Mouse (Mus musculus): ENCODE data around the gene Gm10197. TPM values are rescaled to one million over a fixed set of nuclear protein-coding genes. Genes with fewer than 3 reads are reported as not detected.

Gm10197 gene
- not detected in 2 replicates for total RNA-seq (2014; rRNA removed)
- polyA plus RNA-seq (2015; fragmentation: Nextera tagmentation; extraction: Ambion mirVana), result not detected in 2 replicates

GRCm38 (mm10) chr19:53371666-53372065, at the start of gene Gm10197:
TSS of gene Gm10197 (minus strand) at chr19:53371766.
- no peak for TF ChIP-seq CTCF (IDR thresholded peaks at IDR 0.05; ENCODE audit: low read depth)
- 85% methylated on average over 13 of the region's 13 CpGs for WGBS
- ATAC-seq, result no peak

DNA sequence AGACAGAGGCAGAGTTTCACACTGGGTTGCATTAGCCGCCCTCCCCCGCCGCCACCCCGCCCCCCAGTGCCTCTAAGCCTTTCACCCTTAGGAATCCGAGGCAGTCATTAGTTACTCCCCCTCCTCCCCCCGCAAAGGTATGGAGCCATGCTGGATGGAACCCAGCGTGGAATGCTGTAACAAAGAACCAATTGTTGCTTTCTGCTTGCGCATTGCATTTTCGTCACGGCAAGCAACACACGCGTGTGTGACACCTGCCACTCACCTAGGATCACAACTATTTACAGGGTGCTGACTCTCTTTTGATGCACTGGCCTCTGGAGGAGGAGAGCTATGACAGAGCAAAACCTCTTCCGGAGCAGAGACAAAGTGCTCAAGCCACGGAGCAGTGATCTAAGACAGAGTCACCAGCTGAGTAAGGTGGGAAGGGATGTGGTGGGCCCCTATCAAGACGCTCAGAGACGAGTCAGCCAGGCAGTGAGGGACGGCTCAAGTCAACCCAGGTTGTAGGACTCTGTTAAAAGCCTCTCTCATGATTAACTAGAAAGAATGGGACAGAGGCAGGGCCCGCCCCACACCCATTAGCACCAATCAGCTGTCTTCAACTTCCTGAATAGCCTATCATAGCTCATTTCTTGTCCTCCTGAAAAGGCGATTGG, 49.5 kb upstream of the Gm10197 start:
- 2% methylated on average over 19 of the region's 19 CpGs for WGBS
- peak; percentile 80 for DNase-seq (ENCODE audit: low spot score)
- Histone ChIP-seq H3K4me2 (ENCODE audit: low read depth, low read length) (peak overlapping the region; percentile 72), H3K36me3 (ENCODE audit: insufficient read depth, low read length) (no peaks in the 10 kb centered on the region), H3K9ac (replicated peaks; ENCODE audit: low read length) (peak overlapping the region; percentile 14; the same call in 1 of the 2 replicates), H3K9me3 (ENCODE audit: low read length) (no peaks in the 10 kb centered on the region), H3K27me3 (ENCODE audit: insufficient read depth, low read length) (no peaks in the 10 kb centered on the region), H3K27ac (peak overlapping the region; percentile 54; the same call in 1 of the 2 replicates), H3K4me3 (ENCODE audit: low read length) (peak overlapping the region; percentile 33), H3K4me1 (ENCODE audit: insufficient read depth, low read length) (peaks cover 4% of the 10 kb centered on the region; the same call in 1 of the 2 replicates)
- ATAC-seq, result peak; percentile 94
- no peak for TF ChIP-seq CTCF (IDR thresholded peaks at IDR 0.05; ENCODE audit: low read depth)

More at GRCm38 (mm10) chr19:53371666-53372065, at the start of gene Gm10197:
- Histone ChIP-seq H3K4me2 (ENCODE audit: low read depth, low read length) (no peak within 1 kb of the TSS), H3K9me3 (ENCODE audit: low read length) (no peaks in the 10 kb centered on the region), H3K27me3 (ENCODE audit: insufficient read depth, low read length) (no peaks in the 10 kb centered on the region), H3K9ac (replicated peaks; ENCODE audit: low read length) (no peak within 1 kb of the TSS), H3K27ac (no peak within 1 kb of the TSS), H3K4me3 (ENCODE audit: low read length) (no peak within 1 kb of the TSS), H3K36me3 (ENCODE audit: insufficient read depth, low read length) (peaks cover 11% of the 10 kb centered on the region; the same call in 1 of the 2 replicates), H3K4me1 (ENCODE audit: insufficient read depth, low read length) (no peaks in the 10 kb centered on the region)
- no peak for DNase-seq (ENCODE audit: low spot score)

DNA sequence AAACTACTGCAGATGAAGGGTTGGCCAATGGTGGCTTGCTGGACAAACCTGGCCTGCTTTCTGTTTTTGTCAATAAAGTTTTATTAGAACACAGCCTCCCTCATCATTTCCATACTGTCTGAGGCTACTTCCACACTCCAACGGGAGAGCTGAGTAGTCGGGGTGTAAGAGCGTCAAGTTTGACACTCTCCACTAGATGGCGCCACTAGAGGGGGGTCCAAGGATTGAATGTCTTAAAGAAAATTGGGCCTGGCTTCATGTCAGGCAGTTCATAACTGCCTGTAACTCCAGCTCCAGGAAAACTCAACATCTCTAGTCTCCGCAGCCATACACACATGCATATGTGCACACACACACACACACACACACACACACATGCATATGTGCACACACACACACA, 48.3 kb upstream of the Gm10197 start:
- H3K27me3 ChIP-seq (ENCODE audit: insufficient read depth, low read length), result no peaks in the 10 kb centered on the region
- no peak overlapping the region for H3K27ac ChIP-seq
- ATAC-seq (no peak), DNase-seq (ENCODE audit: low spot score) (peak; percentile 76)
- no peak overlapping the region for H3K4me3 ChIP-seq (ENCODE audit: low read length)
- H3K4me2 ChIP-seq (ENCODE audit: low read depth, low read length), result no peak overlapping the region
- H3K9me3 ChIP-seq (ENCODE audit: low read length), result no peaks in the 10 kb centered on the region
- 49% methylated on average over 5 of the region's 5 CpGs for WGBS
- no peaks in the 10 kb centered on the region for H3K36me3 ChIP-seq (ENCODE audit: insufficient read depth, low read length)
- no peak overlapping the region for H3K9ac ChIP-seq (replicated peaks; ENCODE audit: low read length)
- peaks cover 4% of the 10 kb centered on the region; the same call in 1 of the 2 replicates for H3K4me1 ChIP-seq (ENCODE audit: insufficient read depth, low read length)
- TF ChIP-seq CTCF (IDR thresholded peaks at IDR 0.05; ENCODE audit: low read depth), result peak; percentile 73

DNA sequence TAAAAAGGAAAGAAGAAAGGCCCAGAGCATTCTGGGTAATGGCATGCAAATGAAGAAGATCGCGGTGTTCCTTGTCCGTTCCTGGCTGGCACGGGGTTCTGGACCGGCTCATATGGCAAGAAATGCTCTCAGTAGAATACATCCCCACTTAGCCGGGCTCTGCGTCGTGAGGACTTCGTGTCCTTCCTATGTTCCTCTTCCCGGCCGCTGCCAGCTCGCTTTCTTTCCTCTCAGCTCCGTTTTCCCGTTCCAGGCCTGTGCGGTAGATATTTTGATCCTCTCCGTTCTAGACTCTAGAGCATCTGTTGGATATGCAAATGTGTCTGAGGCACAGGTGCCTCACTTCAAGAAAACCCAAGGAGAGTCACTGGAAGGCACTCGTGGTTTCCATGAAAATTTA, 43.6 kb upstream of the Gm10197 start:
- Histone ChIP-seq H3K4me3 (ENCODE audit: low read length) (no peak overlapping the region), H3K27ac (no peak overlapping the region), H3K27me3 (ENCODE audit: insufficient read depth, low read length) (no peaks in the 10 kb centered on the region), H3K4me1 (ENCODE audit: insufficient read depth, low read length) (peaks cover 11% of the 10 kb centered on the region; the same call in 1 of the 2 replicates), H3K36me3 (ENCODE audit: insufficient read depth, low read length) (no peaks in the 10 kb centered on the region), H3K9me3 (ENCODE audit: low read length) (no peaks in the 10 kb centered on the region), H3K4me2 (ENCODE audit: low read depth, low read length) (no peak overlapping the region), H3K9ac (replicated peaks; ENCODE audit: low read length) (no peak overlapping the region)
- 84% methylated on average over 17 of the region's 17 CpGs for WGBS
- no peak for TF ChIP-seq CTCF (IDR thresholded peaks at IDR 0.05; ENCODE audit: low read depth)
- ATAC-seq (no peak), DNase-seq (ENCODE audit: low spot score) (no peak)

DNA sequence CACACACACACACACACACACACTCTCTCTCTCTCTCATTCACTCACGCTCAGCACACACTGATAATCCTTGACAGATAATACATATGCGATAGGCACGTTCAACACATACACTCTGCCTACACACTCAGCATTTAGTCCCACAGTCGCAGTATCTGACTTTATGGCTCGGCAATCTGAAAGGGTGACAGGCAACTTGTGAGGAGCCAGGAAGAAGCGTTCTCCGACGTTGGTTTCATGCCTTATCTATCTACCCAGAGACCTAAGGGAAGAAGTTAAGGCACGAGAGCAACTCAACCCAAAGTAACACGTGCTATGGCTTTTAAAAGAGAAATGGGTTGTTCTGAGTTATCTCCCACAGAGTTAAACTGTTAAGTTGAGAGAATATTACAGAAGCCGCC, 43.1 kb upstream of the Gm10197 start:
- WGBS, result 93% methylated on average over 11 of the region's 11 CpGs
- Histone ChIP-seq H3K27me3 (ENCODE audit: insufficient read depth, low read length) (no peaks in the 10 kb centered on the region), H3K9ac (replicated peaks; ENCODE audit: low read length) (no peak overlapping the region), H3K4me1 (ENCODE audit: insufficient read depth, low read length) (peaks cover 12% of the 10 kb centered on the region; the same call in 1 of the 2 replicates), H3K27ac (no peak overlapping the region), H3K4me2 (ENCODE audit: low read depth, low read length) (no peak overlapping the region), H3K9me3 (ENCODE audit: low read length) (no peaks in the 10 kb centered on the region), H3K36me3 (ENCODE audit: insufficient read depth, low read length) (no peaks in the 10 kb centered on the region), H3K4me3 (ENCODE audit: low read length) (no peak overlapping the region)
- no peak for TF ChIP-seq CTCF (IDR thresholded peaks at IDR 0.05; ENCODE audit: low read depth)
- DNase-seq (ENCODE audit: low spot score) (no peak), ATAC-seq (no peak)

DNA sequence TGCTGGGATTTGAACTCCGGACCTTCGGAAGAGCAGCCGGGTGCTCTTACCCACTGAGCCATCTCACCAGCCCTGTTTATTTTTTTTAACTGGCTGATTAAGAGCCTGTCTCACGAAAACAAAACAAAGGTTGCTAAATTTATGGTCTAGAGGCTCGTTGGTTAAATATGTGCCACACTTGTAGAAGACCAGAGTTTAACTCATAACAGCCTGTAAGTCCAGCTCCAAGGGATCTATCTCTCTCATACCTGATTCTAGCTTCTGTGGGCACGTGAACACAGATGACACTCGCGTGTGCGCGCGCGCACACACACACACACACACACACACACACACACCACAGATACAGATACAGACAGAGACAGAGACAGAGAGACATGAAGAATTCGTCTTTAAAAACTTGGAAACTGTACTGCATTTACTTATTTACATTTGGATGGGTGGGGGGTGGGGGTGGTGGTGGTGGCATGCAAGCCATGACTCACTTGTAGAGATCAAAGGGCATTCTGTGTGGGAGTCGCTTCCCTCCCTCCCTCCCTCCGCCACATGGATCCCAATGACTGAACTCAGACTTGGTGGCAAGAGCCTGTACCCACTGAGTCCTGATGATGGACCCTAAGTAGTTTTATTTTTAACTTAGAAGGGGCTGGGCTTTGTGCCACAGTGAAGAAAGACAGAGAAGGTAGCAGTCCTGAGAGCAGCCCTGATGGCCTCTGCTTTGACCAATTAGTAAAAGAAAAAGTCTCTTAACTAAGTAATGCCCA, 42.2 kb upstream of the Gm10197 start:
- ATAC-seq, result no peak
- Histone ChIP-seq H3K27ac (no peak overlapping the region), H3K9ac (replicated peaks; ENCODE audit: low read length) (no peak overlapping the region), H3K4me3 (ENCODE audit: low read length) (no peak overlapping the region), H3K36me3 (ENCODE audit: insufficient read depth, low read length) (no peaks in the 10 kb centered on the region), H3K4me2 (ENCODE audit: low read depth, low read length) (no peak overlapping the region), H3K9me3 (ENCODE audit: low read length) (no peaks in the 10 kb centered on the region), H3K27me3 (ENCODE audit: insufficient read depth, low read length) (no peaks in the 10 kb centered on the region), H3K4me1 (ENCODE audit: insufficient read depth, low read length) (peaks cover 12% of the 10 kb centered on the region; the same call in 1 of the 2 replicates)
- 88% methylated on average over 15 of the region's 15 CpGs for WGBS
- TF ChIP-seq CTCF (IDR thresholded peaks at IDR 0.05; ENCODE audit: low read depth), result no peak
- no peak for DNase-seq (ENCODE audit: low spot score)

Measured in hindbrain, postnatal 0 days (tissue).